Mouse (Mus musculus): ENCODE measurements around the gene Mt4.

The Mt4 gene

DNA sequence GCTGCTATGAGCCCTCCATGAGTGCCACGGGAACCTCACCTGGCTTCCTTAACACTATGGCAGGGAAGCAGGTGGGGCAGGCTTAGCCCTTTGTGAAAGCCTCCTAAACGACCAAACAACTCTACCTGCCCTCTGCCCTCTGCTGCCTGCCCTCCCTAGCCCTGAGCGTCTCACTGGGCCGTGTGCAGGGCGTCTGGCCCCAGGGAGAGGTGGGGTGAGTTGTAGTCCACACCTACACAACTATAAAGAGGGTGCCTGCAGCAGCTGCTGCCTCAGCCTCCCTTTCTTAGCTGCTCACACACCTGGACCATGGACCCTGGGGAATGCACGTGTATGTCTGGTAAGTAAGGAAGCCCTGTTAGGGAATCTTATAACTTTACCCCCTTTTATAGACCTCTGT is at the start of gene Mt4:
TSS of gene Mt4 (plus strand) at position 265 of the 400 bp plus-strand sequence.
- DNase-seq (ENCODE audit: low read depth, low spot score): no peak

DNA sequence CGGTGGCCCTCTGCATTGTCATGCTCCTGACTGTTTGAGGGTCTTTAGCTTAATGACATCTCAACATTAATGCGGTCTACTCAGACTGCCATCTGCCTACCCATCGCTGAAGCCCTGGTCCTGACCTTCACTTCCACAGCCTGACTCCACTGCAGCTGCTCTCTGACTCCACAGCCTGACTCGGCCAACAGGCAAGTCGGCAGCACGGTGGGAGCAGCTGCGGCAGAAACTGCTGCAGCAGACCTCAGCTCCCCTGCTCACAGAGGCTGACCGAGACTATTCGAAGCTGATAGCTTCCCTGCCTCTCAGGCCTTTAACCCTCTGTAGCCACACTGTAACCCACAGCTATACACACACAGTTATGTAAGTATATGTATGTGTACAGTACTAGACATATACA is 49.0 kb upstream of the Mt4 start:
- no peak for DNase-seq (ENCODE audit: low read depth, low spot score)

DNA sequence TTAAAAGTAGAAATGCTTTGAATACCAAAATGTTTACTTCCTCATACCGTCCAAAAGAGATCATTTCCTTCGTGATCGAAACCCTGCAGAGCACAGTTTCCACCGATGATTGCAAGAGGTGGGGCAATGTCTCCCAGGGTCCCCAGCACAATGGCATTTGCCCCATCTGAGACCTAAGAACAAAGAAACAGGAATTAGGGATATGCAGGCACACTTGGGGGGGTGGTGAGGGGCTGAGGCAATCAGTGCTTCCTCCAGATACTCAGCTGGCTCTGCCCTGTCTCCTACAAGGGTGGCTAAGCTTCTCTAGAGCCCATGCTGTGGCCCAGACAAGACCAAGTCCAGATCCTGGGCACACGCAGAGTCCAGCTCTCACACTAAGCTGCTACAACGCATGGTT is 47.3 kb upstream of the Mt4 start:
- no peak for DNase-seq (ENCODE audit: low read depth, low spot score)

DNA sequence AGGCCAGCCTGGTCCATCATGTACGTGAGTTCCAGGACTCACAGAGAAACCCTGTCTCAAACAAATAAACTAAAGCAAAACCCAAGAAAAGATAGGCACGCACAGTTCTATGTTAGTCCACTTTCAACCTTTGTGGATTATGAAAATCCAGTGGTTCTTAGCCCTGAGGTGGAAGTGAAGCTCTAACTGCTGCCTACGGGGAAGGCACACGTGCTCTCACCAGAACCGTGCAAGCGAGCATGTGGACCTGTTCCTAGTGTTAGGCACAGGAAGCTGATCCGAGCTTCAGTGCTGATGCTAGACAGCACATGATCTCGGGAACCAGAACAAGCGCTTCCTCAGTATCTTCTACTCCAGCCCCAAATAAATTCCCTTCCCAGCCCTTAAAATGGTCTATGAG is 44.1 kb upstream of the Mt4 start:
- no peak for DNase-seq (ENCODE audit: low read depth, low spot score)

DNA sequence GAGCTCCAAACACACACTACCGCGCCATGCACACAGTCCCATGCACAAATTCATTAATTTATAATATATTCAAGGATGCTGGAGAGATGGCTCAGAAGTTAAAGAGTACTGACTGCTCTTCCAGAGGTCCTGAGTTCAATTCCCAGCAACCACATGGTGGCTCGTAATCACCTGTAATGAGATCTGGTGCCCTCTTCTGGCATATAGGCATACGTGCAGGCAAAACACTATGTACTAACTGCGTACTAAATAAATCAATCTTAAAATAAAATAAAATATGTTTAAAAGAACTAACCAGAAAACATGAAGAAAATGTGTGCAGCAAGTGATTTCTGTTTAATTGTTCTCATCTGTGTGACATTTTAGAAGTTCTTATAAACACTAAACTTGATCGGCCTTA is 42.7 kb upstream of the Mt4 start:
- no peak for DNase-seq (ENCODE audit: low read depth, low spot score)

DNA sequence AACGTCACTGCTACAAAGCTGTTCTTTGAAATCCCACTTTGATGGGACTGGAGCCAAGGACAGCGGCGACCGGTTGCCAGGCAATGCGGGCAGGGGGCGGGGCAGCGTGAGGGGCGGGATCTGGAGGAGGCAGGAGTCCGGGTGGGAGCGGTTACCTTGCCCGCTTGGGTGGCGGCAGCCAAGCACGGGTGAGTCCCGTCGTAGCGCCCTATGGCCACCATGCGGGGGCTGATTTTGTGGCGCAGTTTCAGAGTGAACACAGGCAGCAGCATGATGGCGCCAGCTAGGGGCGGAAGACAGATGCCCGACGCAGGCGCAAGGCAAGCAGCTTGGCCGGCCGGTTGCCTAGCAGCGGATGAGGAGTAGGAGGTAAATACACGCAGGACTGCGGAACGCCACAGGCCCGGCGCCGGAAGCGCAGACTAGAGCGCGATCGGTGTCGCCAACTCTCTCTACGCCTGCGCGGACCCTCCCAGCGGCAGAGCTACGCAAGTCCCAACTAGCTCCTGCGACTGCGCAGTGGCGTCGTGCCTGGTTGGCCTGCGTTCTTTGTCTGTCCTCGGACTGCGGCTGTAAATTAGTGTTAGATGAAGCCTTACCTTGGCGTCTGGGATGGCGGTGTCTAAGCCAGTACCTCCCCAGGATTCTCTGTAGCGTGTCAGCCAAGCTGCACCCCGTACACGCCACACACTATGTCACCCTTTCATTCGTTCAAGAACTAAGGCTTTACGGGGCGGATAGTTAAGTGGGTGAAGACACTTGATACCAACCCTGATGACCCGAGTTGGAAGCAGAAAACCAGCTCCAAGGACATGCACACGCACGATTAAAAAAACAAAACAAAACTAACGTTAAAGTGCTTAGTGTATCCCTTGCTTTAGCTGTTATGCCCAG is 38.7 kb upstream of the Mt4 start, which contains the start of gene Bbs2:
TSS of gene Bbs2 (minus strand) at position 848 of the 894 bp plus-strand sequence.
- DNase-seq (ENCODE audit: low read depth, low spot score): peak; percentile 100

DNA sequence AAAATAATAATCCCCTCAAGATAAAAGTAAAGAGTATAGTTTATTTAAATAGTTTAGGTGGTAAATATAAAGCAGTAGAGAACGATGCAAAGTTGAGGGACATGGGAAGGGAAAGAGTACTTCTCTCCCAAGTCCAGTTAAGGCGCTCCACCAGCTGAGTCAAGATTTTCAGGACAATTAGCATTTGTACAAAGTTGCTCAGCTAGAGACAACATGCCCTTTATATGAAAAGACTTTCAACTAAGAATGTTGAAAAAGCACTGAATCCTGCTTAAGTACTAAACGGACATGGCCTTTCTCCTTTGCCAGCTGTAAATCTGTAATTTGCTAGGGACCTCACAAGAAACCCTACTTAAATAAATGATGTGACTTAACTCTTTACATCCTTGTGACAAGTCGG is 38.0 kb upstream of the Mt4 start:
- DNase-seq (ENCODE audit: low read depth, low spot score): no peak

DNA sequence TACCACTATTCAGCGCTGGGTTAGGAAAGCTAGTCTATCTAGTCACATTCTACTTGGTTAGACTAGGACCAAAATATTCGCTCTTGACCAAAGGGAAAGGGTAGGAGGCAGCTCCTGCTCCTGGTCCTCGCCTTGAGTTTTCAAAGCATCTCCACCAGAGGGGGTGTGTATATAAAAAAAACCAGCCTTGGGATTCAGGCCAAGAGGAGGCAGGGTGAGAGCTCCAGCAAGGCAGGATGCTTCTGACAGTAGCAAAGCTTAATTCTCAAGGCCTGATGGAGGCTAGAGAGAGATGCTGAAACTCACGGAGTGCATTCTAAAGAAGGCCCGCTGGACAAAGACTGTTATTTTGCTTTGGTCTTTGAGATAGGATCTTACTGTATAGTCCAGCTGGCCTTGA is 32.9 kb upstream of the Mt4 start:
- no peak for DNase-seq (ENCODE audit: low read depth, low spot score)

DNA sequence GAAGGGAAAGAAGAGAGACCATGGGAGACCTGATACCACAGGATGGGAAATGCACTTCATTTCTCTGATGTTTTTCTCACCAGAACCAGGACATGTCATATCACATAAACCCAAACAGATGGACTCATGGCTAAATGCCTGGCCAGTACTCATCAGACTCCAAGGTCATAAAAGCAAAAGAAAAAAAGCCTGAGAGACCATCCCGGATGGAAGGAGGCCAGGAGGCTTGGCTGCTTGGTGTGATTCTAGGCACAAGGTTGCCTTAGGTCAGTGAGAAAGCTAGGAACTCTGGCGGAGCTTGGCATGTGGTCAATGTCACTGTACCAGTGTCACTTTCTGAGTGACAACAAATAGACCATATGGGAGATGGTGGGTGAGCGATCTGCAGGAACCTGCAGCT is 29.1 kb upstream of the Mt4 start:
- DNase-seq (ENCODE audit: low read depth, low spot score): no peak

DNA sequence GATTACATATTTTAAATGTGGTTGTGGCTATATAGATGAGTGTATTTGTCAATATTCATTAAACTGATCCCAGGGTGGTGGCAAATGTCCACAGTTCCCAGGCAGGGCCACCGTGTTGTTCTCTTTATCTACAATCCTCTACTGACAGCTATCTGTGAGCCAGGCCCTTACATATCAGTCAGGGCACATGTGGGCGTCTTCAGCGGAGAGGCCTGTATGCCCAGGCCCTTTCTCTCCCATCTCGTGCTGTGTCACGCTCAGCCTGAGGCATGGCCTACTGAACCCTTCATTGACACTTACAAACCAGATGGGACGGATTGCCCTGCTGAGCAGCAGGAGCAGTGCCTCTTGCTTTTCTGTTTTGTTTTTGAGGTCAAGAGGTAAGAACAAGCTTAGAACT is 27.6 kb upstream of the Mt4 start:
- DNase-seq (ENCODE audit: low read depth, low spot score): no peak

DNA sequence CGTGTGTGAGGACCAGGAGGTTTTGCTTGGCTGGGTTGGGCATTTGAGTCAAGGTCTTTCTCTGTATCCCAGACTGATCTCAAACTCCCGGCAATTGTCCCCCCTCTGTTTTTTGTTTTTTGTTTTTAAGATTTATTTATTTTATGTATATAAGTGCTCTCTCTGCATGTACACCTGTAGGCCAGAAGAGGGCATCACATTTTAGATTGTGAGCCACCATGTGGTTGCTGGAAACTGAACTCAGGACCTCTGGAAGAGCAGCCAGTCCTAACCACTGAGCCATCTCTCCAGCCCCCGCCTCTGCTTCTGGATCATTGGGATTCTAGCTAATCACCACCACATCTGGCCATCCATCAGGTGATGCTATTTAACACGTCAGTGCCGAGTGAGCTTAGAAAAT is 27.2 kb upstream of the Mt4 start:
- no peak for DNase-seq (ENCODE audit: low read depth, low spot score)

DNA sequence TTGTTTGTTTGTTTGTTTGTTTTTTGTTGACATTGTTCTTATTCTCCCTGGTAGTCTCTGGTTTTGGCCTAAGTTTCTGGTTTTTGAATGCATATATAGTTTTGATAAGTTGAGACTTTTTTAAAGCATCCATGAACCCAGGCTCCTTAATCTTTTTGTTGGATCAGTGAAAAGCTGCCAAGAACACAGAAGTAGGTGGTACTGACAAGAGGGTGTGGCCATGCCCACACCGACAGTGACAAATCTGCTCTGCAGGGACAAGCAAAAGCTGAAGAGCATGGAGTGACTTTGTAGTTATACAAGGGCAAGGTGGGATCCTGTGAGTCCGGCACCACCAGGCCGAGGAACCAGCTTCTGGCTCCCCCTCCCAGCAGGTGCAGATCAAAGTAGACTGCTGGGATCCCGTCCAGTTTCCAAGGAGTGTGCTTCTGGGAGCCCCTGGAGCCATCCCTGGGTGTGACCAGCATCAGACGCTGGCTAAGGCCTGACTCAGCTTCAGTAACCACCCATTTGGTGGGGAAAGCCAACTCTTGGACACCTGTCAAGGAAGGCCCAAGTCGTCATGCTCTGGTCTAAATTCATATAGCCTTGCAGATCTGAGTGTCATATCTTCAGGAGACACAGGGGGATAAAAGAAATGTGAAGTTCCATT is 26.3 kb upstream of the Mt4 start:
- no peak for DNase-seq (ENCODE audit: low read depth, low spot score)

DNA sequence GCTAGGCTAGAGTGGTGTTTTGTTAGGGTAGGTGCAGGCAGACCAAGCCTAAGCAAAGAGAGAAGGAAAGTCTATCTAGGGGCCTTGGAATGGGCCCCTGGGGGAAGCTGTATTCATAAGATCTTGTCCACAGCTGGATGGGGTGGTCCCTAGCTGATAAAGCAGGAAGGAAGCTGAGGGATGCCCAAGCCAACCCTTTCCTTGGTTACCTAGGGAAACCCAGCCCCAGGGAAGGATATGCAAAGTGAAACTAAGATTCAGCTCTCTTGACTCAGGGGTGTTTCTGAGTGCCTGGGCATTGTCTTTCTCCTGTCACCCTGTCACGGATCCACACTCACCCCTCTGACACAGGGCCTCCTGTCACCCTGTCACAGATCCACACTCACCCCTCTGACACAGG is 23.6 kb upstream of the Mt4 start:
- no peak for DNase-seq (ENCODE audit: low read depth, low spot score)

DNA sequence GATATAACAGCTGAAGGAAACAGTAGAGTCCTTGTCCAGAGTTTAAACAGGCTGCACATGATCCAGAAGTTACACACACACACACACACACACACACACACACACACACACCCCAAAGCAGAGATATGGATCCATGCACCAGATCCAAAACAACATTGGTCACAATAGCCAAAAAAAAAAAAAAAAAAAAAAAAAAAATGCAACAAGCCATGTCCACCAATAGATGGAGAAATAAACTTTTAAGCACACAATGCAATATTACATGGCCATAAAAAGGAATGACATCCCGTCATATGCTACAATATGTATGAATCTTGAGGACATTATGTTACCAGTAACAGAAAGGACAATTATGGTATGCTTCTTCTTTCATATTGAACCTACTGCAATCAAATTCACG is 23.0 kb upstream of the Mt4 start:
- no peak for DNase-seq (ENCODE audit: low read depth, low spot score)

DNA sequence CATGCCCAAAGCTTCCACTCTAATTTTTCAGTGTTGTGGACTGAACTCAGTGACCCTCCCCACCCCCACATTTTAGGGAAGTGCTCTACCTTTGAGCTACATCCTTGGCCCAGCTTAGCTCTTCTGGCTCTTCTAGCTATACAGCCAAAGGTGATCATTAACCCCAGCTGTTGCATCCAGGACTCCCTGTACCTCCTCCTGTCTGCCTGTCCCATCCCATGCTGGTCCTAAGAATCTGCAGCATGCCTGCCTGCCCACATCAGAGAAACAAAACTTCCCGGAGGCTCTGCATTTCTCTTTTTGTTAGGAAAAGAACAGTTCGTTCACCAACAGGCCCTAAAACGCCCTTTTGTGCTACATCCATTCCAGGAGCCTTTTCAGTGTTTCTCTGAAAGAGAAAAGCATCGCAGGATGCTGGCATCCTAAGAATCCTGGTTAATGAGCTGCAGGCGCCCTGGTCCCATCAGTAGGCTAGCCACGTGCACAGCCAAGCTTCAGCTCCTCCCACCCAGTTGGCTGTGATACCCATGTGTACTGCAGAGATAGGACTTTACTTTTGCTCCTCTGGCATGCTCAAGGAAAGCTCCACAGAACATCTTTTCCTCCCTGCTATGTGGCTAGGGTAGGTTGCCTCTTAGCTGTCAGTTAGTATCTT is 18.1 kb upstream of the Mt4 start:
- no peak for DNase-seq (ENCODE audit: low read depth, low spot score)

DNA sequence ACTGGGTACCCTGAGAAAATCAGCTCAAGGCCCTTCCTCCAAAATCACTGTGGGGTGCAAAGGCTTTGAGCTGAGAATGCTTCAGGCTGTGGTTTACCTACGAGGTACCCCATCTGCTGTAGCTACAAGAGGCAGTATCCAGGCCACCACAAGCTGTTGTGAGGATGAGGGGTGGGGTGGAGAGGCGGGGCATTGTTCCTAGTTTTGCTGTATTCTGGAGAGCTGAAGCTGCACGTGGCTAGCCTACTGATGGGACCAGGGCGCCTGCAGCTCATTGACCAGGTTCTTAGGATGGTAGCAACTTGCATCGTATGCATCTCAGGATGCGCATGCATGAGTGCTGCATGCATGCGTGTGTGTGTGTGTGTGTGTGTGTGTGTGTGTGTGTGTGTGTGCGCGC is 15.4 kb upstream of the Mt4 start:
- DNase-seq (ENCODE audit: low read depth, low spot score): no peak

DNA sequence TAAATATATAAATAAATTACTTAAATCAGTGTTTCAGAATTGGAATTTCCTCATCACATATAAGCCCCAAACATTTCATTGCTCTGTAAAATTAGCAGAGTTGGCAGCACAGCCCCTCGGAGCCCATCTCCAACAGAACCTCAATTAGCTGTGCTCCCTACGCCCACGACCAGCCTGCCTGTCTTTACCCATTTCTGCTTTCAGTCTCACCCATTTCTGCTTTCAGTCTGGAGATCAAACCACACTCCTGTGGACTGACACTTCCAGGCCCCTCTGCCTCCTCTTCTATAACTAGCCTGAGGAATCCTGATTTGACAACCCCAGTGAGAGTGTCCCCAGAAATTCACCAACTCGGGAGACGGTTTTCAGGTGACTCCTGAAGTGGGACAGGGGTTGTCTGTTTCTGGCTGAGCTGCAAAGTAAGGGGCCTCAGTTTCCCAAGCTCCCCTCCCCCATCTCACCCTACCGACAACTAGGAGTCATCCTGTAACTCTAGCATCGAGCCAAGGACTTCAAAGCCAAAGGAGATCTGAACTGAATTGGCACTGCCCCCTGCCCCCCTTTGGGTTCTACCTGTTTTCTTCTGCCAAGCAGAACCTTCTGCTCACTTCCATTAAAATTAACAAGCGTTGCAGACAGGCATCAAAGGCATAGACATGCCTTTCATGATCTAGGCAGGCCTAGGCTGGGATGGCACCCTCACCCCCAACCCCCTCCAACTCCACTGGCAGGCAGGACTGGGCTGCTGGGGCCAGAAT is 14.1 kb upstream of the Mt4 start:
- no peak for DNase-seq (ENCODE audit: low read depth, low spot score)

DNA sequence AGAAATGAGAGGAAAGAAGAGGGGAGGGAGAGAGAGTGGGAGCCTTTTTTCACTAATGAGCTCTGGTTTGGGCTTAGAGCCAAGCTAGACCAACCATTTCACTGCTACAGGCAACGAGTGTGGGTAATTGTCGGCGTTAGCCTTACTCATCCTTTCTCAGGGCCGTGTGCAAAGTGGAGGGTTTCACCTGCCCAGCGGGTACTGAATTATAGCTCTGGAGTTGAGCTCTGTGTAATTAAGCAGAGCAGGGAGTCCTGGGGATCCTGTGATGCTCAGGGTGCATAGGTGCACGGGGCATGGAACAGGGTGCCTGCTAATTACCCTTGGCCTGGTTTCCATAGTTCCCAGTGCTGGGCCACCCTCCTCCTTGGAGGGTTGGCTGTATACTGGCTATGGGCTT is 9.3 kb upstream of the Mt4 start:
- DNase-seq (ENCODE audit: low read depth, low spot score): no peak

DNA sequence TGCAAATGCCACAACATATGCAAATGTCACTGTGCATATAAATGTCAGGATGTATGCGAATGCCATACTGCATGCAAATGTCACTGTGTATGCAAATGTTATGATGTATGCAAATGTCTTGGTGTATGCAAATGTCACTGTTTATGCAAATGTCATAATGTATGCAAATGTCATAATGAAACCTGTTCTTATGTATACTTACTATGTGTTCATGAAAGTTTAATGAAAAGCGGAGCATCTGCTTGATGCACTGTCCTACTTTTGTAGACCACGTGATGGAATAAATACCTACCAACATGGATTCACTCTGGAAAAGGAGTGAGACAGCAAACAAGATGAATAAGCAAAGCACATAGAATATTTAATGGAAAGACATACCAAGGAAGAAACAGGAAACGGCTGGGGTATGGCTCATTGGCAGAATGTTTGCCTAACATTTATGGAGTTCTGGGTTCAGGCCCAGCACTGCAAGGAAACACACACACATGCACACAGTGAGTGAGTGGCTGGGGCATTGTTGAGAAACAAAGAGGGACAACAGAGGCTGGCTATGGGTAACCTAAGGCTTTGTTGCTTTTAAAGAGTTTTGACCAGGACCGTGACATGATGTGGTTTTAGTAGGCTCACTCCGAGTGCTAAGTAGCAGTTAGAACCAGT is 7.7 kb upstream of the Mt4 start:
- no peak for DNase-seq (ENCODE audit: low read depth, low spot score)

DNA sequence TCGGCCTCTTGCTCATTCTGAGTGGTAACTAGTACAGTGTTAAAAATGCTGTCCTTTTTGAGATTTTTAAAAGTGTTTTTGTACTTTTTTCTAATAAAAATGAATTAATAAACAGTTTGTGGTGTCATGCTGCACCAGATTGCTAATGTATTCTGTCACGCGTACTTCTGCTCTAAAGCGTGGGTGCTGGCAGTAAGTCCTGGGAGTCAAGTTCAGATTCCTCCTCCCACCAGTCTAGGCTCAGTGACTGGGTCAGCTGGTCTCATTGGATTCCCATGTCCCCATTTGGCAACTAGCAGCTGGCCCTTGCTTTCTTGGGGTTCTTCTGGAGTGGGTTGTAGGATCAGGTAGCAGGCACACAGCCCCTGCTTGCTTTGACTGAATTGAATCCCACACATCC is 6.9 kb upstream of the Mt4 start:
- no peak for DNase-seq (ENCODE audit: low read depth, low spot score)

DNA sequence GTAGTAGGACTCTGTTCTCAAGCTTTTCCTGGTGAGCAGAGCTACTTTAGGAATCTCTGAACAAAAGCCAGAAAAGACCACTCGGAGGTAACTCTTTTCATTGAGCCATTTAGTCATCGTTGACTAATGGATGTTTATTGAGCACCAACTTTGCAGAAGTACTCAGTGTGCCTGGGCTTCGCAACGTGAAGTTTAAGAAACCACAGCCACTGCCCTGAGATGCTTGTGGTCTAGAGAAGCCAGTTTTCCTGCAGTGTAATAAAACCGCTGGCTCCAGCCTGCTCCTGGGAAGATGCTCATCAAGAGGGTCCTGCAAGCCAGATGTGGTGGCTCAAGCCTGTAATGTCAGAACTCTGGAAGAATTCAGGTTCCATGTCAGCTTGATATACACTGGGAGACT is 4.9 kb upstream of the Mt4 start:
- no peak for DNase-seq (ENCODE audit: low read depth, low spot score)

All from CD4-positive helper T cell, adult 2 months (primary cell).